Mouse (Mus musculus) ES-E14 (cell line): ENCODE measurements around the gene Ankrd53. TPM values are rescaled to one million over a fixed set of nuclear protein-coding genes. Genes with fewer than 3 reads are reported as not detected.

Source experiments
- DNase-seq: peaks from one replicate; pipeline ENCODE4 v3.0.0-alpha.2; 2013; ENCODE audit warnings: low read depth, low spot score
- H3K27ac ChIP-seq: 2 replicates; pipeline ENCODE4 v1.5.1; 2012; ENCODE audit warnings: low read depth, mild to moderate bottlenecking, low read length, moderate library complexity, mixed read lengths; ENCODE audit not compliant: poor library complexity, insufficient read depth, severe bottlenecking
- H3K36me3 ChIP-seq: 2 replicates; pipeline ENCODE4 v1.6.1; 2012; ENCODE audit warnings: mild to moderate bottlenecking, low read length, moderate library complexity, mixed read lengths; ENCODE audit not compliant: control insufficient read depth, poor library complexity, insufficient read depth, severe bottlenecking
- H3K4me1 ChIP-seq, 2 experiments: fragments of 150-350 bp in 1 of 2; sonication (generic) in 1 of 2; 2 replicates each; pipeline ENCODE4 v1.6.1; 2012; ENCODE audit warnings: low read length in 2 of 2, mild to moderate bottlenecking in 1 of 2, mixed read lengths in 1 of 2; ENCODE audit not compliant: control insufficient read depth in 2 of 2, insufficient read depth in 2 of 2, poor library complexity in 1 of 2
- H3K4me3 ChIP-seq, 2 experiments: fragments of 150-350 bp in 1 of 2; sonication (generic) in 1 of 2; 2 replicates each; pipeline ENCODE4 v1.5.1; 2012; ENCODE audit warnings: low read length in 2 of 2, low read depth in 1 of 2, mild to moderate bottlenecking in 1 of 2, mixed read lengths in 1 of 2; ENCODE audit not compliant: insufficient read depth in 1 of 2, poor library complexity in 1 of 2, severe bottlenecking in 1 of 2
- H3K9ac ChIP-seq: 2 replicates; pipeline ENCODE4 v1.6.1; 2012; ENCODE audit warnings: low read depth, mild to moderate bottlenecking, low read length, mixed read lengths; ENCODE audit not compliant: poor library complexity, insufficient read depth, severe bottlenecking
- H3K9me3 ChIP-seq: fragments of 150-350 bp; sonication (generic); 2 replicates; pipeline ENCODE4 v1.6.1; 2012; ENCODE audit warnings: low read depth, mild to moderate bottlenecking, low read length; ENCODE audit not compliant: control insufficient read depth, insufficient read depth
- CHD2 ChIP-seq: IDR thresholded peaks from 2 replicates; pipeline ENCODE4 v1.6.1; 2014; ENCODE audit warnings: mild to moderate bottlenecking, low read depth, low read length, inconsistent platforms
- HCFC1 ChIP-seq: IDR thresholded peaks from 2 replicates; pipeline ENCODE4 v1.6.1; 2012; ENCODE audit warnings: low read length, inconsistent platforms, borderline replicate concordance; ENCODE audit not compliant: insufficient read depth
- MAFK ChIP-seq: IDR thresholded peaks from 2 replicates; pipeline ENCODE4 v1.6.1; 2014; ENCODE audit warnings: mild to moderate bottlenecking, low read depth, low read length, inconsistent platforms; ENCODE audit not compliant: insufficient read depth
- ZC3H11A ChIP-seq: IDR thresholded peaks from 2 replicates; pipeline ENCODE4 v1.6.1; 2012; ENCODE audit warnings: low read depth, mild to moderate bottlenecking, inconsistent platforms, low read length, borderline replicate concordance
- ZNF384 ChIP-seq: IDR thresholded peaks from 2 replicates; pipeline ENCODE4 v1.6.1; 2012; ENCODE audit warnings: low read depth, low read length, inconsistent platforms
- in situ Hi-C, 2 experiments: fragments of 600-800 bp; cut with MboI; formaldehyde crosslinking; loops; one replicate each; pipeline ENCODE4 v1.15.1; 2025; ENCODE audit warnings: low sequenced_read_pairs in 2 of 2, inconsistent platforms in 1 of 2; ENCODE audit not compliant: unreplicated experiment in 2 of 2
- total RNA-seq: library from RNA; depleted of rRNA; stranded (reverse); fragments of 300-350 nt; gene quantifications from 2 replicates; pipeline ENCODE4 v1.2.3, GENCODE M21; 2012

Ankrd53 gene
- total RNA-seq, 1 experiment: 0.18 TPM

DNA sequence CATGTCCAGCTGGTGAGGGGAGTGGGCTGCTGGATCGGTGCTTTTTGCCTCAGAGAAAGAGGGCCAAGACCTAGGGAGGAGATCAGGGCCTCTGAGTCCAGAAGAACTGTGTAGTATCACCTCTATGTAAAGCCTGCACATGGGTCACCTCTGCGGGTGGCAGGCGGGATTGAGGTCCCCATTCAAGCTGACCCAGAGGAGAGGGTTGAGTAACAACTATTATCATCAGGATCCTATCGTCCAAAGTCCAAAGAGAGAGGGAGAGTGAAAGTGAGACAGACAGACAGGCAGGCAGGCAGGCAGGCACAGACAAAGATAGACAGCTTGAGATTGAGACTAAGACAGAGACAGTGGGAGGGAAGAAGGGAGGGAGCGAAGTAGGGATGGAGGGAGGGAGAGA is 19.2 kb upstream of the Ankrd53 start:
- Histone ChIP-seq H3K36me3 (no peaks in the 10 kb centered on the region), H3K9me3 (no peaks in the 10 kb centered on the region), H3K4me1 (peaks cover 0 to 18% of the 10 kb centered on the region in 2 experiments; a peak in 2 of 4 replicates), H3K4me3 (no peak overlapping the region), H3K9ac (no peak overlapping the region), H3K27ac (no peak overlapping the region)
- DNase-seq: no peak
- TF ChIP-seq ZNF384 (no peak), CHD2 (no peak)
- in situ Hi-C loops: no loop called here

DNA sequence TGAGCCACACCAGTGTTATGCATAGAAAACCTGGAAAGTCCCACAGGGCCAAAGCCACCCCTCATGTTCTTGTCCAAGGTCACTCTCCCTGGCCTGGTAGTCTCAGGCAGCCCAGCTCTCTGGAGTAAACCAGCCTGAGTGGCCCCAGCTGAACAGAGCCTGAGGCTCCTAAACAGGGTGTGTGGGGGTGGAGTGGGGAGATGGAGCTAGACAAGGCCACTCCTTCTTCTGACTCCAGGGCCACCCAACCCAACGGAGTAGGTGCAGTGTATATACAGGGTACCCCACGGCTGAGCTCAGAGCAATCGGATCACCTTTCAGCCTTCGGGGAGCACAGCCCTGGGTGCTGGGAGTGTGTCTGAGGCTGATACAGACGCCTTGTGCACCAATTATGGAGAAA is 18.3 kb upstream of the Ankrd53 start:
- in situ Hi-C loops: no loop called here
- H3K4me3 ChIP-seq: no peak overlapping the region
- TF ChIP-seq CHD2: no peak
- no peak for TF ChIP-seq MAFK
- no peak for TF ChIP-seq ZC3H11A
- no peak for TF ChIP-seq ZNF384
- TF ChIP-seq HCFC1: no peak
- H3K9me3 ChIP-seq: no peaks in the 10 kb centered on the region
- no peaks in the 10 kb centered on the region for H3K36me3 ChIP-seq
- H3K9ac ChIP-seq: no peak overlapping the region
- peaks cover 0 to 18% of the 10 kb centered on the region in 2 experiments; a peak in 2 of 4 replicates for H3K4me1 ChIP-seq
- DNase-seq: no peak
- no peak overlapping the region for H3K27ac ChIP-seq

DNA sequence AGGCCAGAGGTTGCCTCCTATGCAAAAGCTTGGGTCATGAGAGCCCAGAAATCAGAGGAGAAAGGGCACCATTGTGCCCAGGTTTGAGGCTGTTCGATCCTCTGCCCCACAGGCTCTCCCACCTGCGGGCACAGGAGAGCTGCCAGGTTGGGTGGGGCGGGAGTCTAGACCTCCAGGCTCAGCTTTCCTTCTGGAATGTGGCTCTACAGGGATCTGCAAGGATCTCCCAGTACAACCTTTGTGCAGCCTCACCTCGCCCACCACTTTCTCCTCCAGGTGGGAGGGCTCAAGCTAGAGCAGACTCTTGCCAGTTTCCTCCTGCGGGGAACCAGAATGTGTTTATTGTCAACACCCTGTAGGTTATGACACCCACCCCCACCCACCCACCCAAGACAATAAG is 17.9 kb upstream of the Ankrd53 start:
- Histone ChIP-seq H3K9ac (no peak overlapping the region), H3K36me3 (no peaks in the 10 kb centered on the region), H3K4me3 (no peak overlapping the region), H3K27ac (no peak overlapping the region), H3K4me1 (peaks cover 0 to 18% of the 10 kb centered on the region in 2 experiments; a peak in 2 of 4 replicates), H3K9me3 (no peaks in the 10 kb centered on the region)
- in situ Hi-C loops: no loop called here
- TF ChIP-seq ZC3H11A (no peak), ZNF384 (no peak), CHD2 (no peak), HCFC1 (no peak), MAFK (no peak)
- no peak for DNase-seq

DNA sequence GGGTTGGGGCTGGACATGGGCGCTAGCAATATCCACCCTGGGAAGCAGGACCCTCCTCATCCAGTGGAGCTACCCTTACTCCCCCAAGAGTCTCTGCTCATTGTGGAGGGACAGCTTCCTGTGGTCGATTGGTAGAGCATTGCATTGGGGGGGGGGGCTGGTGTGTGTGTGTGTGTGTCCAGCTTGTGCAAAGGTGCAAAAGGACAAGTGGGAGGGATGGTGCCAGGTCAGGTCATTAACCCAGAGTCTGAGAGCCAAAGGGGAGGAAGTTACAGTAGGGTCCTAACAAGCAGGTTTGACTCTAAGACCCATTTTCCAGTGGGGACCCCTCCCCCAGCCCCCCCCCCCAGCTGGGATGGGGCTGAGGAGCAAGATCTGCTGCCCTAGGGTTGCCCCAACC is 17.0 kb upstream of the Ankrd53 start:
- Histone ChIP-seq H3K9ac (no peak overlapping the region), H3K9me3 (no peaks in the 10 kb centered on the region), H3K4me3 (no peak overlapping the region), H3K36me3 (no peaks in the 10 kb centered on the region), H3K4me1 (peaks cover 0 to 18% of the 10 kb centered on the region in 2 experiments; a peak in 2 of 4 replicates), H3K27ac (no peak overlapping the region)
- in situ Hi-C loops: loop anchor here in 1 of 2 experiments (5.0 kb wide), 1 partner anchor 53 kb away; no protein-coding TSS in a partner anchor
- TF ChIP-seq ZNF384 (no peak), CHD2 (no peak), MAFK (no peak), HCFC1 (no peak), ZC3H11A (no peak)
- DNase-seq: no peak

DNA sequence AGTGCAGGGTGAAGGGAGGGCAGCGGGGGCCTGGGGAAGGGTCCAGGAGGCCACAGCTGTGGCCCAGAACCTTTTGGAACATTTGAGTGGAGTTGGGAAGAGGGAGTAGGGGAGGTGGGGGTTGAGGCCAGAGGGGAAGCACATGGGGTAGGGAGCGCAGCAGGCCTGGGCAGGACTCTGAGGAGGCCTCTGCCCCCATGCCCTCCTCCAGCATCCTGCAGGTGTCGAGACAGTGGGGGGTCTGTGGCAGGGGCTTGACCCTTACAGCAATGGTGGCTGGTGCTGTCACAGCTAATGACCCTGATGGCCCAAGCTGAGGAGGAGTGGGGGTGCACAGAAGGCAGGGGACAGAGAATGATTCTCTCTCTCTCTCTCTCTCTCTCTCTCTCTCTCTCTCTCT is 13.2 kb upstream of the Ankrd53 start:
- Histone ChIP-seq H3K9ac (no peak overlapping the region), H3K9me3 (no peaks in the 10 kb centered on the region), H3K4me1 (peaks cover 0 to 13% of the 10 kb centered on the region in 2 experiments; a peak in 2 of 4 replicates), H3K4me3 (no peak overlapping the region), H3K27ac (no peak overlapping the region), H3K36me3 (no peaks in the 10 kb centered on the region)
- in situ Hi-C loops: loop anchor here in 1 of 2 experiments (5.0 kb wide), 1 partner anchor 57 kb away; no protein-coding TSS in a partner anchor
- TF ChIP-seq ZC3H11A: no peak
- TF ChIP-seq ZNF384: no peak
- no peak for TF ChIP-seq HCFC1
- no peak for TF ChIP-seq MAFK
- no peak for TF ChIP-seq CHD2
- no peak for DNase-seq
